Mouse (Mus musculus): ENCODE data around the gene Acsf2.

The Acsf2 gene

GRCm38 (mm10) chr11:94598437-94599120 is 3.1 kb downstream of the Acsf2 start:
- DNase-seq (ENCODE audit: extremely low spot score), result no peak

GRCm38 (mm10) chr11:94597319-94597718 is 4.4 kb downstream of the Acsf2 start:
- no peak for DNase-seq (ENCODE audit: extremely low spot score)

GRCm38 (mm10) chr11:94596311-94596852 is 5.3 kb downstream of the Acsf2 start:
- no peak for DNase-seq (ENCODE audit: extremely low spot score)

- DNase-seq (ENCODE audit: extremely low spot score), result no peak
Observed at GRCm38 (mm10) chr11:94587511-94587910, 14.2 kb downstream of the Acsf2 start.

- DNase-seq (ENCODE audit: extremely low spot score), result no peak
Observed at GRCm38 (mm10) chr11:94585091-94585490, 16.6 kb downstream of the Acsf2 start.

- no peak for DNase-seq (ENCODE audit: extremely low spot score)
Observed at GRCm38 (mm10) chr11:94580111-94580740, 21.4 kb downstream of the Acsf2 start.

- DNase-seq (ENCODE audit: extremely low spot score), result no peak
Observed at GRCm38 (mm10) chr11:94576361-94576760, 25.3 kb downstream of the Acsf2 start.

GRCm38 (mm10) chr11:94575036-94575435 is 26.6 kb downstream of the Acsf2 start:
- no peak for DNase-seq (ENCODE audit: extremely low spot score)

- no peak for DNase-seq (ENCODE audit: extremely low spot score)
Observed at GRCm38 (mm10) chr11:94574560-94574959, 27.1 kb downstream of the Acsf2 start.

GRCm38 (mm10) chr11:94571850-94572249 is 29.8 kb downstream of the Acsf2 start:
- no peak for DNase-seq (ENCODE audit: extremely low spot score)

- DNase-seq (ENCODE audit: extremely low spot score), result no peak
Observed at GRCm38 (mm10) chr11:94570612-94571011, 31.1 kb downstream of the Acsf2 start.

- no peak for DNase-seq (ENCODE audit: extremely low spot score)
Observed at GRCm38 (mm10) chr11:94567326-94567725, 34.3 kb downstream of the Acsf2 start.

GRCm38 (mm10) chr11:94566534-94566933 is 35.1 kb downstream of the Acsf2 start:
- no peak for DNase-seq (ENCODE audit: extremely low spot score)

GRCm38 (mm10) chr11:94565151-94565479 is 36.6 kb downstream of the Acsf2 start:
- no peak for DNase-seq (ENCODE audit: extremely low spot score)

GRCm38 (mm10) chr11:94564437-94565150 is 37.1 kb downstream of the Acsf2 start, which contains the start of gene Chad:
Gene Chad, plus strand, starts transcription at chr11:94565047.
- peak; percentile 31 for DNase-seq (ENCODE audit: extremely low spot score)

- DNase-seq (ENCODE audit: extremely low spot score), result no peak
Observed at GRCm38 (mm10) chr11:94563821-94564220, 37.9 kb downstream of the Acsf2 start.

- no peak for DNase-seq (ENCODE audit: extremely low spot score)
Observed at GRCm38 (mm10) chr11:94563383-94563782, 38.3 kb downstream of the Acsf2 start.

GRCm38 (mm10) chr11:94558226-94558625 is 43.4 kb downstream of the Acsf2 start:
- DNase-seq (ENCODE audit: extremely low spot score), result no peak

GRCm38 (mm10) chr11:94550442-94550744 is 51.3 kb downstream of the Acsf2 start:
- DNase-seq (ENCODE audit: extremely low spot score), result no peak

- no peak for DNase-seq (ENCODE audit: extremely low spot score)
Observed at GRCm38 (mm10) chr11:94549691-94550441, 51.8 kb downstream of the Acsf2 start.

GRCm38 (mm10) chr11:94548888-94549690 is 52.6 kb downstream of the Acsf2 start, which contains the start of gene Rsad1:
Gene Rsad1, minus strand, starts transcription at chr11:94549255.
- DNase-seq (ENCODE audit: extremely low spot score), result peak; percentile 93
